Mouse (Mus musculus) forebrain, embryonic 14.5 days (tissue): ENCODE measurements around the gene Alg1. TPM values are rescaled to one million over a fixed set of nuclear protein-coding genes. Genes with fewer than 3 reads are reported as not detected.
"Not testable (repeated sequence)": the region's sequence is repeated elsewhere in the genome, so short reads cannot be mapped to it uniquely, and the experiment has no call there.

Source experiments
- ATAC-seq: fragments of 200-750 bp; cut with Nextera tagmentation; 2 replicates; pipeline ENCODE4 v1.8.0; 2017; ENCODE audit warnings: mild to moderate bottlenecking, moderate library complexity
- DNase-seq: peaks from one replicate; pipeline ENCODE4 v3.0.0-alpha.2; 2015; ENCODE audit warnings: low spot score
- H3K27ac ChIP-seq: fragments of 300-500 bp; sonication (generic); 2 replicates; pipeline ENCODE4 v1.5.1; 2014; ENCODE audit warnings: low read depth, mild to moderate bottlenecking, control low read depth, low read length, moderate library complexity
- H3K27me3 ChIP-seq: fragments of 300-500 bp; sonication (generic); replicated peaks from 2 replicates; pipeline ENCODE4 v1.6.1; 2014; ENCODE audit warnings: low read length, control low read depth, mixed read lengths; ENCODE audit not compliant: control insufficient read depth, insufficient read depth
- H3K36me3 ChIP-seq: fragments of 300-500 bp; sonication (generic); 2 replicates; pipeline ENCODE4 v1.6.1; 2014; ENCODE audit warnings: low read length, control low read depth; ENCODE audit not compliant: control insufficient read depth, insufficient read depth
- H3K4me1 ChIP-seq: fragments of 300-500 bp; sonication (generic); 2 replicates; pipeline ENCODE4 v1.6.1; 2014; ENCODE audit warnings: antibody characterized with exemption, low read length, control low read depth; ENCODE audit not compliant: control insufficient read depth, insufficient read depth
- H3K4me2 ChIP-seq: fragments of 300-500 bp; sonication (generic); 2 replicates; pipeline ENCODE4 v1.6.1; 2014; ENCODE audit warnings: mild to moderate bottlenecking, control low read depth, low read length
- H3K4me3 ChIP-seq: fragments of 300-500 bp; sonication (generic); 2 replicates; pipeline ENCODE4 v1.5.1; 2014; ENCODE audit warnings: low read depth, low read length, control low read depth
- H3K9ac ChIP-seq: fragments of 300-500 bp; sonication (generic); 2 replicates; pipeline ENCODE4 v1.6.1; 2014; ENCODE audit warnings: mild to moderate bottlenecking, low read length, control low read depth, moderate library complexity
- H3K9me3 ChIP-seq: fragments of 300-500 bp; sonication (generic); replicated peaks from 2 replicates; pipeline ENCODE4 v1.6.1; 2016; ENCODE audit warnings: low read length, control low read depth, mixed read lengths; ENCODE audit not compliant: control insufficient read depth
- WGBS: fragments of 180-500 bp; shearing (Covaris S2); extraction: QIAGEN DNeasy Blood & Tissue Kit; methylation state at CpG from one replicate; pipeline ENCODE4 v1.1.7; 2014; 5-methylcytosine and 5-hydroxymethylcytosine counted together
- polyA plus RNA-seq: library from polyadenylated mRNA; unstranded; fragments of >200 nt; fragmentation: Nextera tagmentation; extraction: Ambion mirVana; gene quantifications from 2 replicates; pipeline ENCODE4 v1.2.1, GENCODE M21; 2014

The Alg1 gene
- polyA plus RNA-seq, 1 experiment from 2014 or later = 32.2 TPM

GRCm38 (mm10) chr16:5222140-5222539 is 11.3 kb upstream of the Alg1 start, which contains the start of gene AU021092:
Gene AU021092, minus strand, starts transcription at chr16:5222299.
- DNase-seq (no peak), ATAC-seq (no peak)
- Histone ChIP-seq H3K27ac (no peak within 1 kb of the TSS), H3K27me3 (no peaks in the 10 kb centered on the region), H3K9ac (no peak within 1 kb of the TSS), H3K4me2 (no peak within 1 kb of the TSS), H3K36me3 (no peaks in the 10 kb centered on the region), H3K4me3 (no peak within 1 kb of the TSS), H3K4me1 (no peaks in the 10 kb centered on the region), H3K9me3 (no peaks in the 10 kb centered on the region)
- WGBS = 75% methylated on average over 6 of the region's 6 CpGs

DNA sequence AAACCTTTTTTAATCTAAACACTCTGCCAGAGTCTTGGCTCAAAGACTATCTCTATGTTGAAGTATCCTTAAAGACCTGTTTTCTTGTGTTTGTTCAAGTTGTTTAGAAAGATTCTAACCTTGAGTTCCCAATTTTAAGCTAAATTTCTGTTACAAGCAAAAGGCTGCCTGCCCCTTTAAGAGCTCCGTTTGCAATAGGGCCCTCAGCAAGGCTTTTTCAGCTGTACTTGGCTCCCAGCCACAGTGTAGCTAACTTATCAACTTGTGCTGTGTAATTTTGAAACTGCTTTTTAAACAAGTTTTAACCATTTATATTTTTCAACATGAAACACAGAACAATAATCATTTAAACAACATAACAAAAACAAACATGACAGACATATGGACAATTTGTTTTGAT is 6.9 kb upstream of the Alg1 start:
- WGBS = 3% methylated on average over 1 of the region's 1 CpGs
- H3K9me3 ChIP-seq, H3K4me2 ChIP-seq, H3K4me3 ChIP-seq, H3K9ac ChIP-seq, DNase-seq, ATAC-seq, H3K27me3 ChIP-seq, H3K4me1 ChIP-seq, H3K27ac ChIP-seq, H3K36me3 ChIP-seq: not testable (repeated sequence)

DNA sequence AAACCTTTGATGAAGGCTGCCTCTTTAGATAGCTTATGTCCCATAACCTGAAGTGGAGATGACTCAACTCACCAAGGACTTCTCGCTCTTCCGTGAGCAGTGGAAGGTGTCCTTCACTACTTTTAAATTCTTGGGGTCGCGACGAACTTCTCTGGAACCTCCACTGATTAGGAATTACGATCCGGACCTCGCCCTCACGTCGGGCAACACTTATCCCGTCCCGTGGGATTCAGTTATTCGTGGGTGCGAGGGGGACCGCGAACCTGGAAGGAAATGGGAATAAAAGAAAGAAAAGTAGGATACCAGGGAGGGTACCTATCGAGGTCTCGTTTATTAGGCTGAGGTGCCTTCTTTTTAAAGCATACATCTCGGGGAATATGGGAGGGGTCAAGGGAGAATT is 5.9 kb upstream of the Alg1 start:
- not testable (repeated sequence) for H3K4me3 ChIP-seq, H3K4me1 ChIP-seq, DNase-seq, H3K4me2 ChIP-seq, ATAC-seq, H3K9ac ChIP-seq, H3K36me3 ChIP-seq, H3K9me3 ChIP-seq, H3K27ac ChIP-seq, H3K27me3 ChIP-seq
- WGBS = 83% methylated on average over 19 of the region's 19 CpGs

- H3K27ac ChIP-seq, H3K4me2 ChIP-seq, H3K4me1 ChIP-seq, H3K9ac ChIP-seq, ATAC-seq, H3K4me3 ChIP-seq, H3K36me3 ChIP-seq, DNase-seq, H3K27me3 ChIP-seq, H3K9me3 ChIP-seq: not testable (repeated sequence)
- WGBS = 87% methylated on average over 3 of the region's 3 CpGs
Observed at GRCm38 (mm10) chr16:5228103-5228502, 5.3 kb upstream of the Alg1 start.

DNA sequence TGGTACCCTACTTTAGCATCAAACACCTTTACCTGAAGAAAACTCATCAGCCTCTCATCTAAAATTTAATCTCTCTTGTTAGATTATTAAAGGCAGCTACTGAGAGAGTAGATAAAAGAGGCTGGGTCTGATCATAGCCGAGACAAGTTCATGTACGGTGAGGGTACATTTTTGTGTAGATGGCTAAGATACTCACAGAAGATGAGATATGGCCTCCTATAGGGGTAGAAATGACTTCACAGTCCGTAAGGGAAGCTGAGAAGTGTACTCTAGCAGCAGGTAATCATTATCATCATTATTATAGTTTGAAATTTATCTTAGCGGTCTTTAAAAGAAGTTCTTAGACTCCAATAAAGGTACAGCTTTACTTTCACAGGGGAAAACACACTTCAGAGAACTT is 439 bp upstream of the Alg1 start:
- Histone ChIP-seq H3K27ac (no peak overlapping the region), H3K4me1 (peaks cover 6% of the 10 kb centered on the region), H3K36me3 (no peaks in the 10 kb centered on the region), H3K9ac (no peak overlapping the region), H3K4me2 (peak overlapping the region; percentile 84), H3K27me3 (no peaks in the 10 kb centered on the region), H3K4me3 (peak overlapping the region; percentile 57), H3K9me3 (no peaks in the 10 kb centered on the region)
- no peak for DNase-seq
- WGBS = 75% methylated on average over 4 of the region's 4 CpGs
- ATAC-seq = peak; percentile 15

DNA sequence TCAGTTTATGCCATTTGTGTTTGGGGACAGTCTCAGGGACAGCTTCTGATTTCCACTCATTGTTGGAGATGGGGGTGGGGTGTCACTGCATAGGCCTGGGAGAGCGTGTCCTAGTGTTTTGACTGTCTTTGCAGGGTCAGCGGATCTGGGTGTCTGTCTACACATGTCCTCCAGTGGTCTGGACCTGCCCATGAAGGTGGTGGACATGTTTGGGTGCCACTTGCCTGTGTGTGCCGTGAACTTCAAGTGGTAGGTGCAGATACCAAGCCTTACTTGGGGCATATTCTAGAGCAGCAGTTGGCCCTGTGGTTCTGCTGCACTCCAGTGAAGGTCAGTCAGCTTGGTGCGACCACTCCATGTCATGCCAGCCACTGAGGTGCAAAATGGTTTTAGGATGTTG is 8.9 kb downstream of the Alg1 start:
- Histone ChIP-seq H3K9ac (no peak overlapping the region), H3K27ac (no peak overlapping the region), H3K27me3 (no peaks in the 10 kb centered on the region), H3K4me1 (no peaks in the 10 kb centered on the region), H3K4me3 (no peak overlapping the region), H3K36me3 (peaks cover 68% of the 10 kb centered on the region), H3K9me3 (no peaks in the 10 kb centered on the region), H3K4me2 (no peak overlapping the region)
- ATAC-seq (no peak), DNase-seq (no peak)
- WGBS = 93% methylated on average over 4 of the region's 4 CpGs

GRCm38 (mm10) chr16:5242882-5243281 is 9.5 kb downstream of the Alg1 start:
- no peaks in the 10 kb centered on the region for H3K9me3 ChIP-seq
- no peaks in the 10 kb centered on the region for H3K4me1 ChIP-seq
- H3K27ac ChIP-seq = no peak overlapping the region
- ATAC-seq (no peak), DNase-seq (no peak)
- no peak overlapping the region for H3K4me3 ChIP-seq
- peaks cover 73% of the 10 kb centered on the region for H3K36me3 ChIP-seq
- H3K9ac ChIP-seq = no peak overlapping the region
- H3K4me2 ChIP-seq = no peak overlapping the region
- H3K27me3 ChIP-seq = no peaks in the 10 kb centered on the region
- 90% methylated on average over 6 of the region's 6 CpGs for WGBS

GRCm38 (mm10) chr16:5244411-5244810 is 11.0 kb downstream of the Alg1 start:
- no peaks in the 10 kb centered on the region for H3K4me1 ChIP-seq
- DNase-seq = peak; percentile 23
- WGBS = 35% methylated on average over 7 of the region's 7 CpGs
- no peak overlapping the region for H3K27ac ChIP-seq
- peaks cover 73% of the 10 kb centered on the region for H3K36me3 ChIP-seq
- no peaks in the 10 kb centered on the region for H3K9me3 ChIP-seq
- no peaks in the 10 kb centered on the region for H3K27me3 ChIP-seq
- no peak overlapping the region for H3K4me3 ChIP-seq
- ATAC-seq = 0 out of 2 replicates have a peak, but pooled peaks have one; percentile 44
- no peak overlapping the region for H3K9ac ChIP-seq
- H3K4me2 ChIP-seq = no peak overlapping the region

- H3K4me2 ChIP-seq = no peak overlapping the region
- no peak overlapping the region for H3K27ac ChIP-seq
- H3K9ac ChIP-seq = no peak overlapping the region
- peaks cover 8% of the 10 kb centered on the region; the same call in 1 of the 2 replicates for H3K4me1 ChIP-seq
- no peaks in the 10 kb centered on the region for H3K9me3 ChIP-seq
- peaks cover 25% of the 10 kb centered on the region for H3K36me3 ChIP-seq
- no peak for ATAC-seq
- no peaks in the 10 kb centered on the region for H3K27me3 ChIP-seq
- DNase-seq = no peak
- WGBS = 85% methylated on average over 3 of the region's 3 CpGs
- no peak overlapping the region for H3K4me3 ChIP-seq
Observed at GRCm38 (mm10) chr16:5250891-5251290, 17.5 kb downstream of the Alg1 start.
